Mouse (Mus musculus) yolk sac, embryonic 10.5 days (tissue): ENCODE results near the gene Rd3l.

ENCODE experiments used
- DNase-seq: peaks from one replicate; pipeline ENCODE4 v3.0.0-alpha.2; 2017; ENCODE audit warnings: low spot score

Rd3l gene

DNA sequence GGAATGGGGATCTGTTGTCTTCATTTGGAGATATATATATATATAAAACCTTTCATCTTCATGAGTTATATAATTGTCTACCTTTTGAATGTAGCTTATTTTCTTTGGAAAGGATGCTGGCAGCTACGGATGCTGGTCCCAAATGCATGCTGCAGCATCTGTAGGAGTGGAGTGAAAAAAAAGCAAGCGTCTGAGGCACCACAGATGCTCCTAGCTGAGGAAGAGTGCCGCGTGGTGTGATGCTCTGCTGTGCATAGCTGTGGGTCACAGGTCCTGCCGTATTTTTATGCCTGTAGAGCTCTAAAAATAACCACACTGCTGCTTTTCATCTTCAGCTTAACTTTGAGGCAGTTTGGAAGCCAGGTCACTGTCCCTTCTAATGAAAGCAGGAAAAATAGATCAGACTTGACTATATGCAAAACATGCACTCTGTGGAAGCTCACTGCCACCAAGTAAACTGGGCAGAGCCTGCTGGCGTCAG lies at the start of gene Rd3l:
Rd3l (minus strand) TSS at position 431 of the 481 bp plus-strand sequence.
- no peak for DNase-seq

DNA sequence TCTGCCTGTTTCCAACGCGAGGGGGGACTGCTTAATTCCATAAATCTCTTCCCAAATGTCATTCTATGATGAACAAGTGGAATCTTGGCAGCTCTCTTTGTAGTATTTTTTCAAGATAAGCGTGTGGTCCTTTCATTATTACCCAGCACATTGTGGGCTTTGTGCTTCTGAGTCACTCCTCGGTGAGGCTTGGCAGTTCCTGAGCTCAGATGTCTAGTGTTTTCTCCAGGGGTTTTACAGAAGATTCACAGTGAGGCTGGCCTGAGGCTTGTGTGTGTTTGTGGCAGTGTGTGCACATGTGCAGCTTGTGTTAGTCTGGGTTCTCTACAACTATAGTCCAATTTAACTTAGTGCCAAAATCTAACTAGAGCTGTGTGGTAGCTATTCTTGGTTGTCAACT lies 46.3 kb upstream of the Rd3l start:
- no peak for DNase-seq

DNA sequence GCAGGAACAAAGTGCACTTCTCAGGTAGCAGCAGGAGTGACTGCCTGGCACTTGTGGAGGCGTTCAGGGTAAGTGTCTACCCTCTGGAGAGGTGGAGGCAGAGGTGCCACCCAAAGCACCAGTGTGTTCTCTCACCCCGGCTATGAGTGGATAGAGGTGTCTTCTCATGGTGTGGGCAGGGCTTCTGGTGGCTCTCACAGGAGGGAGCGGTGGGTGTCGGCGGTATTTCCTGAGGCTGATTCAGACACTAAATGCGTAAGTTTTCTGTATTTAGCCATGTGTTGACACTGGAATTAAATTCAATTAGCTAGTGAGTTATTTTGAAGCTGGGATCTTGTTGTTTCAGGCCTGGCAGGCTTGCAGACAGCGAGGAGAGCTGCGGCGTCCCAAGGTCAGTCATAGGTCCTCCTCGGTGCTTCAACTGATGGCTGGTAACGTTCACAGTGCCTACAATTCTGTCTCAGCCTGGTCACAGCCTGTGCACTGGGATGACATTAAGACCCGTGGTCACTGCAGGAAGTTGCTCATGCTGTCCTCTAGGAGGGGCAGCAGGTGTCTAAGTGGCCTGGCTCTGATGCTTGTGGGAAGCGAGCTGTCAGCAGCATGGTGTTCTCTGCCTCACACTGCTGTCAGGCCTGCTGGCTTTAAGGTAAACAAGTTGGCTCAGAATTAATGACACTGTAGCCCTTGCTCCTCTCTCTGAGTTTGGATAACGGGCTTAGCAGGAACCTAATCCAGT lies 45.0 kb upstream of the Rd3l start:
- no peak for DNase-seq

DNA sequence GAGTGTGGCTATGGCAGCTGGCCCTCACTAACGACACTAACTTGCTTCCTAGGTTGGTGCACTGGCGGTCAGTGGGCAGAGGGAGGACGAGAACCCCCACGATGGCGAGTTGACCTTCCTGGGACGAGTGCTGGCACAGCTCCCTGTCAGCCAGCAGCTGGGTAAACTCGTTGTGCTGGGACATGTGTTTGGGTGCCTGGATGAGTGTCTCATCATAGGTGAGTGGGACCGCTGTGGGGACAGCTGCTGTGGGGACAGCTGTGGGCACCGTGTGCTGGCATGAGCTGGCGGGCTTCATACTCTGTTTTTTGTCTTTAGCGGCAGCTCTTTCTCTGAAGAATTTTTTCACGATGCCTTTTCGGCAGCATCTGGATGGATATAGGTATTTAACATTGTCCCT lies 44.3 kb upstream of the Rd3l start:
- no peak for DNase-seq

DNA sequence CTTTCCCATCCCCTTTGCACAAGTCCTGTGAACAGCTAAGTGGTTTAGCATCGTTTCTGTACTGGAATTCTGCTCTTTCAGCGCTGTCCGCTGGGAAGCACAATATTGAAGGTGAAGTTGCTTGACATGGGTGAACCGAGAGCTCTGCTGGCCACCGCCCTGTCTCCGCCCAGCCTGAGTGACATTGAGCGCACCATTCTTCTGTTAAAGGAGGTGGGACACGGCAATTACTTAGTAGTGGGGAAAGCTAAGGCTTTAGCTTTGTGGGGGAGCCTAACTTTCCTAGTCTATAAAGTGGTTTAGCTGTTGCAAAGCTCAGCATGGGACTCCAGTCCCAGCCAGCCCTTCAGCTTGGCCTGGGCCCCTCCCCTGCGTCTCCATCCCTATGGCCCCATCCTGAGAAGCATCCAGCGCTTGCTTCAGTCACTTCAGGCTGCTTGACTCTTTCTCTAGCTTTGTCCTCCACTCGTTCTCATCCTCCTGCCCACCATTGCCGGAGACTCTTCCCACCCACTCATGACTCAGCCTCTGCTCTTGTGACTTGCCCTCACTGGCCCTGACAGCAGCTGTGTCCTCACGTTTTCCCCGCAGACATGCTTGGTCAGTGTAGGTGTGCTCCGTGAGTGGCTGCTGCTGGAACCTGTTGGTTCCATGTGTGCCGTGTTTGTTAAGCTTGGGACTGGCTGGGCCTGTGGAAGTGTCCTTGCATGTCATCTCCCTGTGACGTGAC lies 43.6 kb upstream of the Rd3l start:
- no peak for DNase-seq

DNA sequence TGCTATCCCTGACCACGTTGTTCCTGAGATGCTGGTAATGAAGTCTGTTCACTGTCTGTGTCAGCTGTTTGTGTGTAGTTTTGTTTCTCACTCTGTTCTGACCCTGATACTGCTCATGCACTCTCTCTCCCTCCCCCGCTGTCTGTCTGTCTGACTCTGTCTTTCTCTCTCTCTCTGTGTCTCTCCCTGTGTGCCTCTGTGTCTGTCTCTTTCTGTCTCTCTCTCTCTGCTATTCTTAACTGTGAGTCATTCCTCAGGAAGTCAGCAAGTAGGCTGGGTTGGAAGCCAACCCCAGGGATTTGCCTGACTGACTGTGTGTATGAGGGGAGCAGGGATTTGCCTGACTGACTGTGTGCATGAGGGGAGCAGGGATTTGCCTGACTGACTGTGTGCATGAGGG lies 42.2 kb upstream of the Rd3l start:
- DNase-seq: no peak

DNA sequence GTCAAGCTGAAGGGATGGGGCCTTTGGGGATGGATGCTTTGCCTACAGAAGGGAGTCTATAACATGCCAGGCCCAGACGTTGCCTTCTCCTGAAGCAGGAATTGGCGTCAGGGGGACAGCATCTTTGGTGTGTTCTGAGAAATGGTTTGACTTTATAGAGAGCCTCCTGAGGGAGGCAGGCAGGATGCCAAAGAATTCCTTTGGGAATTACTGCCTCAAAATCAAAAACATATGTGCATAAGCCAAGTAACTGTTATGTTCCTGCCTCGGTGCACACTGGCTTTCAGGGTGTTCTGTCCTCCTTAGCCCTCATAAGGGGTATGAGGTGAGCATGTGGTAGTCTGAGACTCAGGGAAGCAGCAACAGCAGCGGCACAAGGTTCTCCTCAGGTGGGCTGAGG lies 35.2 kb upstream of the Rd3l start:
- no peak for DNase-seq

DNA sequence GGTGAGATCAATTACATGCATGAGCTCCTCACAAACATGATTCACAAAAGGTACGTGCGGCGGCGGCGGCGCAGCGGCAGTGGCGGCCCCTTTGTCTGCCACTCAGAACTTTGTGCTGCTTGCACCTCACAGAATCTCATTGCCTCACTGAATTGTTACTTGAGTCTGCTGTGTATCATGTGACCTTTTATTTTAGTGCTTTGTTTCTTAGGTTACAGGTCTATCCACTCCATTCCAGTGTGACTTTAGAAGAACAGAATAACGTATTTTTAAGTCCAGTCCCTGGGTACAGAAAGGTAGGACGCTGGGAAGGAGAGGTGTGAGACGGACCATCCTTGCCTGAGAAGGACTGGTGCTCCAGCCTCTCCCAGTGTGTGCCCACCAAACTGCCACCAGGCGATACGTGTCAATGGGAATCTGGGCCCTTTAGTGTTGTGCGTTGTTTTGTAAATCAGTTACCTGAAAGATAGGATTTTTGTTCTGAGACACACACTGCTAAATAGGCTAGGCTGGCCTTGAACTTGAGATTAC lies 32.2 kb upstream of the Rd3l start:
- no peak for DNase-seq

DNA sequence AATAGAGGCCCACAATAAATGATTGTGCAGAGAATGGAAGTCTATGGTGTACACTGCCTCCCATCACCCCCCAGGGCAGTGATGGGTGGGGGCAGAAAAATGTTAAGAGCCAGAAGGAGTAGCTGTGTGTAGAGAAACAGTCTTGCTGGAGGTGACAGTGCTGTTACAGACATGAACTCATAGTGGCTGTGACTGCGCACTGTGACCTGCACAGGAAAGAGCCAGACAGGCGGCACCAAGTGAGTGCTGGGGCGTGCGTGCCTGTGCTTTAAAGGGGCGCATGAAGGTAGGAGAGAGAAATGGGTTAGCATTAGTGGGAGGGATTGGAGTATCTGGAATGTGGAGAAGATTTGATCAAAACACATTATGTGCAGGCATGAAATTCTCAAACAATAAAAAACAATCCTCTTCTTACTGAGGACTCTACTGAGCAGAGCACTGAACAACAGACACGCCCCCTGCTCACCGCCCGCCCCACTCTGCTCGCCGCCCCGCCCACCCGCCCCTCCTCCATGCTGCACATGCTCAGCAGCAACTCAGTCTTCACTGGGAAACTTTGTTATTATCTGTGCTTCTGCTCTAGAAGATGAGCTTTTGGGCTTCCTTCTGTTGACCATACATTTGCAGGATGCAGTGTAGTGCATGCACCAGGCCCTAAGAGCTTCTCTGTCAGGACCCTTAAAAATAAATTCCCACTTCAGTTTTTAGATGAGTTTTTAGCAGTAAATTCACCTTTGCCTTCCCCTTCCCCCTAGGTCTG lies 31.6 kb upstream of the Rd3l start:
- DNase-seq: peak; percentile 12

DNA sequence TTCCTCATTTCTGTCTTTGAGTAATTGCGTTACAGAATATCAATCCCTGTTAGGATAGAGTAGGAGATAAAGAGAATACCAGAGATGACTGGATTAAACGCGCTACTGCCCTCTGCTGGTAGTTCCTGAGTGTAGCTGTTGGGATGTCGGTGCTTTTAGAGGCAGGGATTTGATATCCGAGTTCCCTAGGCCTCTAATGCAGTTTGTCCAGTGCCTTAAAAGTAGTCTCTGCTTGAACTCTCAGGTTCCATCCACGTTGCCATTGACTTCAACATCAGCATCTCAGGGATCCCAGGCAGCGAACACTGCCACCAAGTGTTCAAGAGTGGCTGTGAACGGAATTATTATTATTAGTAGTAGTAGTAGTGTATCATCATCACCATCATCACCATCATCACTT lies 20.1 kb upstream of the Rd3l start:
- DNase-seq: peak; percentile 58

DNA sequence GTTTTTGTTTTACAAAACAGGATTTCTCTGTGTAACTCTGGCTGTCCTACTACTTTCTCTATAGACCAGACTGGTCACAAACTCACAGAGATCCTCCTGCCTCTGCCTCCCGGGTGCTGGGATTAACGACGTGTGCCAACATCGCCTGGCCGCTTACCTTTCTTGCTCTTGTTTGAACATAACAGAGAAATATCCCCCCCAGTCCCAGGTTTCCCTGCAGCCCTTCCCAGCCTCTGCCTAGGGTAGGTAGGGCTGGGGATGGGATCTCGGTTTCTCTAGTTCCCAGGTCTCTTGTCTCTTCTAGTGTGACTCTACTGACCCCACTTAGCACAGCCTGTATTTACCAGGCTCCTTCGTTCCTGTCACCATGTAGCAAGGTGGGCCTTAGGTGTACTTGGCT lies 18.6 kb upstream of the Rd3l start:
- DNase-seq: no peak

DNA sequence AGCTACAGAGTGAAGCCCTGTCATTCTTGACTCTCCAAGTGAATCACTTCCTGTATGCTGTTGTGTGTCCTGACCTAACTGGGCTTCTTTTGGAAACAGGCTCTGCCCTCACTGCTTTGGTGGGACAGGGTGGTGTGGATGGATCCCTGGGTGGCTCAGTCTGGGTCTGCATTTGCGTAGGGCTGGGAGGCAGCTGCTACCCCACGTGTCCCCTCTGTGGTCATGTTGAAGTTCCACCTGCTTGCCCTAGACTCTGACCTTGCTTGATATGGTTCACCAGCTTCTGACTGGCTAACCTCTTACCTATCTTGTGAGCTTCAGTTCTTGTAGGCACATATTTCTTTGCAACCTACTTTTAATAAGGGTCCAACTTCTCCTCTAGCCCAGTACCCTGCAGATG lies 14.0 kb upstream of the Rd3l start:
- no peak for DNase-seq

DNA sequence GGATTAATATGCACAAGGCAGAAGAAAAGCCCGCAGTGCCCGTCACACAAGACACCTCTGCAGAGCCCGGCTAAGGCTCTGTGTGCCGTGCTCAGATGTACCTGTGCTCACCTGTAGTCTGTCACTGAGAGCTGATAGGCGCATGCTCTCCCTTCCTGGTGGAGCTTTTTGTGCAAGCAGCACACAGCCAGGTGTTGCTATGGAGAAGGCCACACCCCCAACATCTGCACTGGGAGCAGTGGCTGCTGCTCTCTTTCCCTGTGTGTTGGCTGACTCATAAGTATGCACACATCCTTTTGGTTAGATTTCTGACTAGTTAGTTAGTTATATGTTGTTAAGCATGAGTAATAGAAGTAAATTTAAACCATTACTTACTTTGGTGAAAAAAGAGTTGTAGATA lies 11.5 kb upstream of the Rd3l start:
- no peak for DNase-seq

DNA sequence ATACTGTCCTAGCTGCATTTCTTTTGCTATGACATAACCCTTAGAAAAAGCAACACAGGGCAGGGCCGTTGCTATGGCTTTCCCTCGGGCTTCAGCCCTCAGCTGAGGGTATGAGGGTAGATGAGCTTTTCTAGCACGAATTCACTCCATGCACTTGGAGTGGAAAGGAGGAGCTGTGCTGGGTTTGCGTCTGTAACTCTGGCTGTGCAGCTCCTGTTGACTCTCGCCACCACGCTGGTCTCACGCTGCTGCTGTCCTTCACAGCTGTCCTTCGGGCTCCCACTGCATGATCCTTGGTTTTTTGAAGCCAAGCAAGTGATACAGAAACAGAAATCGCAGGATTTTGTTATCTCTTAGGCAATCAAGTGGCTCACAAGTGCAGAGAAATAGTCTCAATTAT lies 5.6 kb upstream of the Rd3l start:
- DNase-seq: no peak

DNA sequence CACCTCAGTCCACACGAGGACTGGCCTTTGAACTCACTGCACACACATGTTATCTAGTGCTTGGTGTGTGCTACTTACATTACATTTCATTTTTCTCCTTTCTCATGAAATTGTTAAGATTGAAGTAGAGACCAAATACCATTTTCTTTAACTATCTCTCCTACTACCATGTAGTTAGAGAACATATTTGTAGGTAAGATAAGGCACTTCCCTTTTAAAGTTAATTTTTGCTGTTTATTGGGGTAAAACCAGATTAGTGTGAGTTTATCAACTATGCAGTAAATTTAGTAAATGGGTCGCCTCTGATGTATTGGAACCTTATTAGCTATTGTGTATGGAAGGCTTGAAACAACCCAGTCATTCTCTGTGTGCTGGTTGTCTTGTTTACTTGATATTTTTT lies 2.0 kb upstream of the Rd3l start:
- DNase-seq: no peak

DNA sequence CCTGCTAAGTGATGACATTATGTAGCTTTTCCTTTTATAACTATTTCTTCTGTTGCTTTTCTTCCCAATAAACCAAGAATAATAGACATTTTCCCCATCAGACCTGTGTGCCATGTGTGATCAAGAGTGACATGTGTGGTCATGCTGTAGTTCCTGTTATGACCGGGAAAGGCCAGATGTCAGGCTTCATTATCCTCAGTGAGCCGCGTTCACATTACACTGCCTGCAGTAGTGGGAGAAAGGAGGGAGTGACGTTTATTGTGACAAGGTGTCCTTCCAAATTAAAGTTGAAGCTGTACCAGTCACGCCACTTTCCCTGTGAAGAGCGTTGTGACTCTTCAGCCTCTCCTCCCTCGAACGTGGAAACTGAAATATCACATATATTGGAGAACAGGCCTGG lies 714 bp upstream of the Rd3l start:
- DNase-seq: no peak

DNA sequence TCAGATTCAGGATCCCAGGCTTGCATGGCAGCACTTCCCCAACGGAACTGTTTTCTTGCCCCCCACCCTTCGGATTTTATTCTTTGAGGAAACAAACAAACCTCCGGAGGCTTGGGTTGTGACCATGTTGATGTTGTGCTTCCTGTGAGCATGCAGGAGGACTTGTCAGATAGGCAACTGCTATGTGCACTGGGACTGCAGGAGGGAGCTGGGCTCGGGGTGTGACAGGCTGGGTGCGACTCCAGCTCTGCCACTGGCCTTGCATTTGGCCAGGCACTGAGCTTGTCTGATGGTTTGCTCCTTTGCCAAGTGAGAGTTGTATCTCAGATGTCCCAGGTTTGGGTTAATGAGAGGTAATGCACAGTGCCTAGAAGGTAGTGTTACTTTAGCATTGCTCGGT lies 2.8 kb downstream of the Rd3l start:
- DNase-seq: no peak

DNA sequence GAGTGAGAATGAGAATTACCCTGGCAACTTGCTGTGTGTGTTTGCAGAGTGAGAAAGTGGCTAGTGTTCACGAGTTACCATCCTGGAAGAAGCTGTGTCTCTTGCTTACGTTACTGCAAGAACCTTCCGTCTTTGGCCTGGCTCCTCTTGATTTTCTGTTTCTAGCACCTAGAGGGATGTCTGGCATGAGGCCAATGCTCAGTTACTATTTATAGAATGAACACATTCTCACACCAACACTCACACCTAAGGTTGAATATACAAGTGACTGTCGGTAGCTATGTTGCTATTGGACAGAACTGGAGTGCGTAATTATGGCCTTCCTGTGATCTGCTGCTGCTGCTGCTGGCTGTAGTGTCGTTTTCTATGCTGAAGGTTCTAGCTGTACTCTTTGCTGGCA lies 4.0 kb downstream of the Rd3l start:
- DNase-seq: no peak

DNA sequence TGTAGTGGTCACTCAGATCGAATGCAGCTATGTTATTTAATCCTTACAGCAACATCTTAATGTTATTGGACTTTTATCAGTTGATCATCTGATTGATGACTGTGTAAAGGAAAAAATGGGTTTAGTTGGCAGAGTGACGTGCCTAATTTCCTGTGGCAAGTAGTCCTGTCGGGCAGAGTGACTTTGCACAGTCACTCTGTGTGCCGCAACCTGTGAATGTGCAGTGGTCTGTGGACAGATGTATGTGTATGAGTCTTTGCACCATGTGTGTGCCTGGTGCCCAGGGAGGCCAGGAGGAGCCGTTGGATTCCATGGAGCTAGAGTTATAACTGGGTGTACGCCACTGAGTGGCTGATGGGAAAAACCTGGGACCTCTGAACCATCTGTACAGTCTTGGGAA lies 6.5 kb downstream of the Rd3l start:
- DNase-seq: no peak

DNA sequence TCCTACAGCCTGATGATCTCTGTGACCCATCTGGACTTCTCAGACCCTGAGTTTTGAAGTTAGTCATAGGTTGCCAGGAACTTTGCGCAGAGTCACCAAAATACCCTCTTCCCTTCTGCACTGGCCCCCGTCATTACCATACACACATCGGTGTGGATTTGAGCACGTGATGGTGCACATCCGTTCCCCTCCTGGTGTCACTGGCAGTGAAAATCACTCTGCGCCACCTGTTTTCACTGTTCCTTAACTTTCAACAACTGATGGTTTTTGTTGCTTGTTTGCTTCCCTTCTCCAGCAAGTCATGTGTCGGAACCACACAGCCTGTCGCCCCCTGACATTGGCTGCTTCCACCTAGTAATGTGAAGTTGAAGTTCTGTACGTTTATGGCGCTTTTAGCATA lies 8.6 kb downstream of the Rd3l start:
- DNase-seq: no peak

DNA sequence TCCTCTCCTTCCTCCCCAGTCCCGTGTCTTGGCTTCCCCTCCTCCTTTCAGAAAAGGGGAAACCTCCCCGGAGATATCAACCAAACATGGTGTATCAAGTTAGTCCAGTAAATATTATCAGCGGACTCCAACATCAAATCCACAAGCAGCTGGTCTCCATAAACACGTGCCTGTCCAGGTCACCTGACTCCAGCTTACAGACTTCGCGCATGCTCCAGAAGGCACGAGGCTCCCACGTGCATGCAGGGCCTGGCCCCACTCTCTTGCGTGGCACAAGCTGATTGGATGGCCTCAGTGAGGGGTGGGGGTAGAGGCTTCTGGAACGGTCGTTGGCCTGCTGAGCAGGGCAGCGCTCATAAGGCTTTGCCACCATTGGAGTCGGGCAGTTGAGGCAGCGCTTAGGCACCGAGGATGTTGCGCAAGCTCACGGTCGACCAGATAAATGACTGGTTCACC lies 9.9 kb downstream of the Rd3l start, which contains the start of gene Tdrd9:
Tdrd9 (plus strand) TSS at position 329 of the 456 bp plus-strand sequence.
- DNase-seq: no peak

DNA sequence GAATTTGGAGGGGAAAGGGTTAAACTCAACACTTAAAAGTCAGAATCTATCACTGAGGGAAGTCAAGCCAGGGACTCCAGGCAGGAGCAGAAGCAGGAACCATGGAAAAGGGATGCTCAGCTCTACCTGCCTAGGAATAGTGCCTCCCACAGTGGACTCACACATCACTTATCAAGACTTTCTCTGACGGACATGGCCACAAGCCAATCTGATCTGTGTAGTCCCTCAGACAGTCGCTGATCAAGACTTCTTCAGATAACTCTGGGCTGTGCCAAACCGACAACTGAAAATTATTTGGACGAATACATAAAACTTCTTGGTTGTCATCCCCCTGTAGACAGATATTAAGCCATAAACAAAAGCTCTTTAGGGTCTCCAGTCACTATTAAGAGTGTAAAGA lies 11.0 kb downstream of the Rd3l start:
- no peak for DNase-seq
